Mouse (Mus musculus) lung, adult 2 months (tissue): ENCODE measurements around the gene Magi2.

Experiments used
- CTCF ChIP-seq: fragments of 200-500 bp; IDR thresholded peaks from 2 replicates; pipeline ENCODE4 v1.5.1; 2011; ENCODE audit warnings: mild to moderate bottlenecking, low read length, control low read depth; ENCODE audit not compliant: insufficient read depth
- POLR2A ChIP-seq: fragments of 200-500 bp; IDR thresholded peaks from 2 replicates; pipeline ENCODE4 v1.6.1; 2011; ENCODE audit warnings: low read depth, mild to moderate bottlenecking, control low read depth, low read length, borderline replicate concordance; ENCODE audit errors: extremely low read depth

- TF ChIP-seq CTCF: no peak
- no peak for TF ChIP-seq POLR2A
Observed at GRCm38 (mm10) chr5:20334549-20334948, 1107.7 kb downstream of the Magi2 start.
